Mouse (Mus musculus): ENCODE data around the gene Tbcb. TPM values are rescaled to one million over a fixed set of nuclear protein-coding genes. Genes with fewer than 3 reads are reported as not detected.
"Not testable (repeated sequence)": the region's sequence is repeated elsewhere in the genome, so short reads cannot be mapped to it uniquely, and the experiment has no call there.

The Tbcb gene
- polyA plus RNA-seq, 1 experiment from 2014 or later, result 246 TPM

DNA sequence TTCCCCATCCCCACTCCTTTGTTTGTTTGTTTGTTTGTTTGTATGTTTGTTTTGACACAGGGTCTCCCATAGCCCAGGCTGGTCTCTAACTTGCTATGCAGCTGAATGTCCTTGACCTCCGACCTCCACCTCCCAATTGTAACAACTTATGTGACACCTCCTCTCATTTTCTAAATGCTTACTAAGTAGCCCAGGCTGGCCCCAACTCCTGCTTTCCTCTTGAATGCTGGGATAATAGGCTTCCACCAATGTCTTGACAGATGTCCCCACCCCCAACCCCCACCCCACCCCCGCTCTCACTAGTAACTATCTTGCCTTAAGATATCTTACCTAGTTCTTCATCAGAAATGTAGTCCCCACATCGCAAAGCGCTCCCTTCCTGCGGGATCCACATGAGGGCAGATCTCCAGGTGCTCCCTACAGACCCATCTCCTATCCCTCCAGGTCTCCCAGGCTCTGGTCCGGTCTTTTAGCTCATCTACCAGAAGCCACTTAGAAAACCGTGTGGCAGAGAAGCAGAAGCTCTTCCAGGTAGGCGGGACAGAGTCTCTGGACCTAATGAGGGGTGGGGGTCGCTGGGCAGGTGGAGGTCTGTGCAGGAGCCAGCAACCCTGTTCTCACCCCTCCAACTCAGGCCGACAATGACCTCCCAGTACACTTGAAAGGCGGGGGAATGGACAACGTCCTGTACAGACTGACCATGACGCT, 47.3 kb downstream of the Tbcb start:
- WGBS, result 65% methylated on average over 13 of the region's 13 CpGs
- DNase-seq (ENCODE audit: low spot score), result no peak
- H3K36me3 ChIP-seq, result peaks cover 45% of the 10 kb centered on the region
- no peaks in the 10 kb centered on the region for H3K9me3 ChIP-seq
- peak overlapping the region; percentile 58 for H3K4me3 ChIP-seq
- peaks cover 23% of the 10 kb centered on the region; the same call in 1 of the 2 replicates for H3K4me1 ChIP-seq
- H3K27ac ChIP-seq, result peak overlapping the region; percentile 81; the same call in 1 of the 2 replicates
- H3K27me3 ChIP-seq (ENCODE audit: insufficient read depth, poor library complexity, severe bottlenecking), result no peaks in the 10 kb centered on the region

DNA sequence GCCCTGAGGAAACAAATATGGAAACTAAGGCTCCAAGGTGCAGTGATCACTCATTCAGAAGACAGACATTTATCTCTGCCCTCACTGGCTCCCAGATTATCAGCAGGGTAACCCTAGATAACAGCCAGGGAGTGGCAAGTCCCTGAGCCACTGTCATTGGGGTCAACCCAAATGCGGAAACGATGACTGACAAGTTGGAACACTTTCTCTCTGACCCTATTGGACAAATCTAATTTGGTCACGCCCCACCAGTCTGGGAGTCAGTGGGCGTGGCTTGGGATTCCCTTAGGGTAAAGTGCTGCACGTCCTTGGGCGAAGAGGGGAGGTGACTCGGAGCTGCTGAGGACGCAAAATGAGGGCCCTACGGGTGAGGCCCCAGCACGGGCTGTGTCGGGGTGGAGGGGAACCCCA, 48.2 kb downstream of the Tbcb start, which contains the start of gene Cox7a1:
TSS of gene Cox7a1 (plus strand) at position 266 of the 411 bp plus-strand sequence.
- WGBS, result 1% methylated on average over 11 of the region's 11 CpGs
- Histone ChIP-seq H3K27ac (peak within 1 kb of the TSS; percentile 81), H3K4me1 (peaks cover 23% of the 10 kb centered on the region; the same call in 1 of the 2 replicates), H3K4me3 (peak within 1 kb of the TSS; percentile 58), H3K36me3 (peaks cover 41% of the 10 kb centered on the region), H3K27me3 (ENCODE audit: insufficient read depth, poor library complexity, severe bottlenecking) (no peaks in the 10 kb centered on the region), H3K9me3 (no peaks in the 10 kb centered on the region)
- DNase-seq (ENCODE audit: low spot score), result peak; percentile 96

DNA sequence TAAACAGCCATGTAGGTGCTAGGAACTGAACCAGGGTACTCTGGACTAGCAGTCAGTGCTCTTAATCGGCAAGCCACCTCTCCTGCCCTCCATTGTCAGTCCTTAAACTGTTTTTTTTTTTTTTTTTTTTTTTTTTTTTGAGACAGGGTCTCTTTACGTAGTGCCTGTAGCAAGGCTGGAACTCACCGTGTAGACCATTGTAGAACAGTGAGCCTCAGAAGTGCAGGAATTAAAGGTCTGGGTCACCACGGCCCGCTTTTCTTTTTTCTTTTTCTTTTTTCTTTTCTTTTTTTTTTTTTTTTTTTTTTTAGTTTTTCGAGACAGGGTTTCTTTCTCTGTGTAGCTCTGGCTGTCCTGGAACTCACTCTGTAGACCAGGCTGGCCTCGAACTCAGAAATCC, 48.9 kb downstream of the Tbcb start:
- not testable (repeated sequence) for DNase-seq (ENCODE audit: low spot score); H3K4me3 ChIP-seq; H3K27me3 ChIP-seq (ENCODE audit: insufficient read depth, poor library complexity, severe bottlenecking); H3K27ac ChIP-seq; H3K9me3 ChIP-seq
- Histone ChIP-seq H3K4me1 (peaks cover 27% of the 10 kb centered on the region; the same call in 1 of the 2 replicates), H3K36me3 (peaks cover 41% of the 10 kb centered on the region)
- WGBS, result 67% methylated on average over 6 of the region's 7 CpGs

DNA sequence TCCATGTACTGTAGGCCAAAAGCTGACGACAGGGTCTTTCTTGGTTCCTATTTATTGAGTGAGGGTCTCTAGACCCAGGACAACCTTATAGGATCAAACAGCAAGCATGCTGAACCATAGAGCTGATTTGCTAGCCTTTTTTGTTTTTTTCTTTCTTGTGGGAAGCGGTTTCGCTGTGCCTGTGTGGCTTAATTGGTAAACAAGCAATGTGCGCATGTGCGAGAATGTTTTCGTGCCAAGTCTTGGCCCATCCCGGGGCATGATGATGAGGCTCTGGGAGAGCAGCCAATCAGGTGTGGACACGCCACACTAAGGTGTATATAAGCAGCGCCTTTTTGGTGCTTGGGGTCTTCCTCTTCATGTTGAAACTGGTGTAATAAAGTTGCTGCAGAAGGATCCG, 50.1 kb downstream of the Tbcb start:
- Histone ChIP-seq H3K4me1 (peaks cover 31% of the 10 kb centered on the region; the same call in 1 of the 2 replicates), H3K36me3 (peaks cover 38% of the 10 kb centered on the region)
- not testable (repeated sequence) for H3K27me3 ChIP-seq (ENCODE audit: insufficient read depth, poor library complexity, severe bottlenecking); H3K27ac ChIP-seq; H3K9me3 ChIP-seq; DNase-seq (ENCODE audit: low spot score); H3K4me3 ChIP-seq
- WGBS, result 92% methylated on average over 10 of the region's 10 CpGs

DNA sequence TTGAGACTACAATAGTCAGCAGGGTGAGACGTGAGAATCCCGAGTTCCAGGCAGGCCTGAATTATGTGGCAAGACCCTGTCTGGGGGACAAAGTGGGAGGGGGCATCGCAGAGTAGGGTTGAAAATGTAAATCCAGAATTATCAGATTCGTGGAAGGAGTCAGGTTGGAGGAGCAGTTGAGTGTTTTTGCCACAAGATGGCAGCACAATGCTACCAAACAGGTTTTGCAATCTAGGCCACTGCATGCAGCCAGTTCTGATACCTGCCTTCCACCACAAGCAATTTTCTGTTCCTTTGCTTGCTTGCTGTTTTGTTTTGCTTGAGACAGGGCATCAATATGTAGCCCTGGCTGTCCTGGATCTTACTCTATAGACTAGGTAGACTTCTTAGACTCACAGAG, 50.8 kb downstream of the Tbcb start:
- H3K27ac ChIP-seq, result no peak overlapping the region
- 3% methylated on average over 4 of the region's 4 CpGs for WGBS
- H3K36me3 ChIP-seq, result peaks cover 38% of the 10 kb centered on the region
- H3K4me3 ChIP-seq, result no peak overlapping the region
- H3K27me3 ChIP-seq (ENCODE audit: insufficient read depth, poor library complexity, severe bottlenecking), result no peaks in the 10 kb centered on the region
- peak; percentile 84 for DNase-seq (ENCODE audit: low spot score)
- no peaks in the 10 kb centered on the region for H3K9me3 ChIP-seq
- peaks cover 31% of the 10 kb centered on the region; the same call in 1 of the 2 replicates for H3K4me1 ChIP-seq

DNA sequence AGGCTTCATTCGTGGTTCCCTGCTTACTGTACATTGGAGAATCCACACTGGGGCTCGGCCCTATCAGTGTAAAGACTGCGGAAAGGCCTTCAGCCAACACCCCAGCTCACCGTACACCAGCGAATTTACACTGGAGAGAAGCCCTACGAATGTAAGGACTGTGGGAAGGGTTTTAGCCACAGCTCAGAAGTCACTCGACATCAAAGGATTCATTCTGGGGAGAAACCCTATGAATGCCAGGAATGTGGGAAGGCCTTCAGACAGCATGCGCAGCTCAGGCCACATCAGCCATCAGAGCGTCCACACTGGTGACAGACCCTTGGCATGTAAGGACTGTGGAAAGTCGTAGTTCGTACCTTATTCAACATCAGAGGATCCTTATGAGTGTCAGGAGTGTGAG, 53.8 kb downstream of the Tbcb start:
- DNase-seq (ENCODE audit: low spot score), result no peak
- Histone ChIP-seq H3K4me1 (0 out of 2 replicates have a peak, but pooled peaks cover 8% of the 10 kb centered on the region), H3K27me3 (ENCODE audit: insufficient read depth, poor library complexity, severe bottlenecking) (no peaks in the 10 kb centered on the region), H3K36me3 (peaks cover 37% of the 10 kb centered on the region), H3K9me3 (no peaks in the 10 kb centered on the region), H3K27ac (no peak overlapping the region), H3K4me3 (no peak overlapping the region)
- 63% methylated on average over 11 of the region's 11 CpGs for WGBS

DNA sequence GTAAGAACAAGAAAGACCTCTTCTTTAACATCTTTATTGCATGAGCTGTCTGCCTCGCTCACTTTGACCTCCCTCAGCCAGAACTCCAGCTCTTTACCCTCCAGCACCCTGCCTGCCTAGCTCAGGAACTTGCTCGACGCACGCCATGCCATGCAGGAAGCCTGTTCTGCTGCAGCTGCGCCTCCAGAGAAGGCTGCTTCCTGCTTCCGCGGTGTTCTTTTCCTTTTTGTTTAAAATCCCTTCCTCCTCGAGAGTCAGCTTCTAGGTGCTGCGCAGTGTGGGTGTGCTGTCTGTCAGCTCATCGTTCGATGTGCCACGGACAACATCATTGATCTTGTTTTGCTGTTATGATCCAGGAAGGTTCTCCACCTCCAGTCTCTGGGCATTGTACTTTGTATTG, 55.6 kb downstream of the Tbcb start:
- Histone ChIP-seq H3K9me3 (no peaks in the 10 kb centered on the region), H3K27me3 (ENCODE audit: insufficient read depth, poor library complexity, severe bottlenecking) (no peaks in the 10 kb centered on the region), H3K36me3 (peaks cover 37% of the 10 kb centered on the region), H3K27ac (no peak overlapping the region), H3K4me1 (0 out of 2 replicates have a peak, but pooled peaks cover 8% of the 10 kb centered on the region), H3K4me3 (no peak overlapping the region)
- no peak for DNase-seq (ENCODE audit: low spot score)
- WGBS, result 72% methylated on average over 12 of the region's 12 CpGs

Other genes starting within 250 kb of the Tbcb start
- gene Zfp568, start 248.3 kb downstream of the Tbcb start, polyA plus RNA-seq (2016; fragmentation: Nextera tagmentation; extraction: Ambion mirVana), result 32.0 and 33.8 TPM in 2 replicates
- gene Zfp14, start 180.9 kb downstream of the Tbcb start, polyA plus RNA-seq (2016; fragmentation: Nextera tagmentation; extraction: Ambion mirVana), result 2.7 and 3.2 TPM in 2 replicates
- gene Zfp82, start 159.4 kb downstream of the Tbcb start, polyA plus RNA-seq (2016; fragmentation: Nextera tagmentation; extraction: Ambion mirVana), result 4.5 and 5.2 TPM in 2 replicates
- gene Gm26920, start 141.9 kb downstream of the Tbcb start, polyA plus RNA-seq (2016; fragmentation: Nextera tagmentation; extraction: Ambion mirVana), result 0.34 and 1.0 TPM in 2 replicates
- gene Zfp566, start 141.7 kb downstream of the Tbcb start, polyA plus RNA-seq (2016; fragmentation: Nextera tagmentation; extraction: Ambion mirVana), result 7.0 and 10.7 TPM in 2 replicates
- 79.8 and 91.7 TPM in 2 replicates for gene Zfp260, start 137.5 kb downstream of the Tbcb start, polyA plus RNA-seq (2016; fragmentation: Nextera tagmentation; extraction: Ambion mirVana)
- 9.5 and 10.8 TPM in 2 replicates for gene Zfp382, start 110.3 kb downstream of the Tbcb start, polyA plus RNA-seq (2016; fragmentation: Nextera tagmentation; extraction: Ambion mirVana)
- gene Zfp146, start 62.5 kb downstream of the Tbcb start, polyA plus RNA-seq (2016; fragmentation: Nextera tagmentation; extraction: Ambion mirVana), result 8.6 and 9.5 TPM in 2 replicates
- gene Cox7a1, start 48.1 kb downstream of the Tbcb start, polyA plus RNA-seq (2016; fragmentation: Nextera tagmentation; extraction: Ambion mirVana), result 163 and 277 TPM in 2 replicates
- 76.6 and 84.1 TPM in 2 replicates for gene Capns1, start 33.5 kb downstream of the Tbcb start, polyA plus RNA-seq (2016; fragmentation: Nextera tagmentation; extraction: Ambion mirVana)
- 122 and 127 TPM in 2 replicates for gene Polr2i, start 324 bp downstream of the Tbcb start, polyA plus RNA-seq (2016; fragmentation: Nextera tagmentation; extraction: Ambion mirVana)
- not detected in 2 replicates for gene Ovol3, start 3.5 kb upstream of the Tbcb start, polyA plus RNA-seq (2016; fragmentation: Nextera tagmentation; extraction: Ambion mirVana)
- gene Thap8, start 47.8 kb upstream of the Tbcb start, polyA plus RNA-seq (2016; fragmentation: Nextera tagmentation; extraction: Ambion mirVana), result 0.29 and 0.43 TPM in 2 replicates
- 11.4 and 13.9 TPM in 2 replicates for gene Wdr62, start 48.1 kb upstream of the Tbcb start, polyA plus RNA-seq (2016; fragmentation: Nextera tagmentation; extraction: Ambion mirVana)
- gene Clip3, start 59.5 kb upstream of the Tbcb start, polyA plus RNA-seq (2016; fragmentation: Nextera tagmentation; extraction: Ambion mirVana), result 10.4 and 18.4 TPM in 2 replicates
- 68.2 and 71.8 TPM in 2 replicates for gene Alkbh6, start 76.4 kb upstream of the Tbcb start, polyA plus RNA-seq (2016; fragmentation: Nextera tagmentation; extraction: Ambion mirVana)
- gene Syne4, start 82.5 kb upstream of the Tbcb start, polyA plus RNA-seq (2016; fragmentation: Nextera tagmentation; extraction: Ambion mirVana), result 26.8 and 43.1 TPM in 2 replicates
- gene E130208F15Rik, start 89.5 kb upstream of the Tbcb start, polyA plus RNA-seq (2016; fragmentation: Nextera tagmentation; extraction: Ambion mirVana), result 2.5 and 3.2 TPM in 2 replicates
- 15.1 and 16.4 TPM in 2 replicates for gene Sdhaf1, start 91.6 kb upstream of the Tbcb start, polyA plus RNA-seq (2016; fragmentation: Nextera tagmentation; extraction: Ambion mirVana)
- 1.3 and 2.0 TPM in 2 replicates for gene Lrfn3, start 130.5 kb upstream of the Tbcb start, polyA plus RNA-seq (2016; fragmentation: Nextera tagmentation; extraction: Ambion mirVana)
- gene Tyrobp, start 181.5 kb upstream of the Tbcb start, polyA plus RNA-seq (2016; fragmentation: Nextera tagmentation; extraction: Ambion mirVana), result 2.2 and 9.0 TPM in 2 replicates
- gene Hcst, start 187.6 kb upstream of the Tbcb start, polyA plus RNA-seq (2016; fragmentation: Nextera tagmentation; extraction: Ambion mirVana), result 0.35 TPM in 1 of 2 replicates, not detected in the other
- 1.5 and 1.6 TPM in 2 replicates for gene Nfkbid, start 189.5 kb upstream of the Tbcb start, polyA plus RNA-seq (2016; fragmentation: Nextera tagmentation; extraction: Ambion mirVana)
- gene Aplp1, start 213.3 kb upstream of the Tbcb start, polyA plus RNA-seq (2016; fragmentation: Nextera tagmentation; extraction: Ambion mirVana), result 44.3 and 50.4 TPM in 2 replicates
- 3.3 and 5.2 TPM in 2 replicates for gene Kirrel2, start 225.4 kb upstream of the Tbcb start, polyA plus RNA-seq (2016; fragmentation: Nextera tagmentation; extraction: Ambion mirVana)
- gene Nphs1, start 226.0 kb upstream of the Tbcb start, polyA plus RNA-seq (2016; fragmentation: Nextera tagmentation; extraction: Ambion mirVana), result 0.55 and 0.79 TPM in 2 replicates